Mouse (Mus musculus) megakaryocyte, embryonic 14.5 days (primary cell): ENCODE data around the gene Mast4. TPM values are rescaled to one million over a fixed set of nuclear protein-coding genes. Genes with fewer than 3 reads are reported as not detected.

ENCODE experiments used
- H3K27me3 ChIP-seq: replicated peaks from 2 replicates; pipeline ENCODE3; 2012; ENCODE audit warnings: inconsistent platforms
- H3K36me3 ChIP-seq: replicated peaks from 2 replicates; pipeline ENCODE3; 2012; ENCODE audit warnings: low read length, inconsistent platforms, mixed read lengths
- H3K4me1 ChIP-seq: 2 replicates; pipeline ENCODE4 v1.6.1; 2012; ENCODE audit warnings: inconsistent platforms
- H3K4me3 ChIP-seq: replicated peaks from 2 replicates; pipeline ENCODE3; 2012; ENCODE audit warnings: moderate library complexity, mild to moderate bottlenecking, inconsistent platforms
- H3K9me3 ChIP-seq: 2 replicates; pipeline ENCODE4 v1.6.1; 2012; ENCODE audit warnings: inconsistent platforms
- FLI1 ChIP-seq: IDR thresholded peaks from 2 replicates; pipeline ENCODE4 v1.6.1; 2012; ENCODE audit warnings: low read length, inconsistent platforms, mixed read lengths
- GATA1 ChIP-seq: IDR thresholded peaks from 3 replicates; pipeline ENCODE4 v1.6.1; 2012; ENCODE audit warnings: mixed read lengths, low read length, inconsistent platforms, borderline replicate concordance
- polyA plus RNA-seq: library from polyadenylated mRNA; stranded (reverse); fragments of >175 nt; gene quantifications from 2 replicates; pipeline ENCODE4 v1.2.3, GENCODE M21; 2012; ENCODE audit warnings: low replicate concordance; ENCODE audit not compliant: insufficient read depth

The Mast4 gene
- polyA plus RNA-seq, 1 experiment: 3.5 TPM

- Histone ChIP-seq H3K36me3 (no peaks in the 10 kb centered on the region), H3K9me3 (no peaks in the 10 kb centered on the region), H3K27me3 (peaks cover 4% of the 10 kb centered on the region), H3K4me1 (peaks cover 44% of the 10 kb centered on the region), H3K4me3 (no peak overlapping the region)
- no peak for TF ChIP-seq FLI1
- TF ChIP-seq GATA1: no peak
Observed at GRCm38 (mm10) chr13:103078815-103079214, 255.5 kb downstream of the Mast4 start.

- no peaks in the 10 kb centered on the region for H3K36me3 ChIP-seq
- H3K27me3 ChIP-seq: peaks cover 6% of the 10 kb centered on the region
- H3K4me1 ChIP-seq: peaks cover 14% of the 10 kb centered on the region; the same call in 1 of the 2 replicates
- TF ChIP-seq GATA1 (no peak), FLI1 (no peak)
- H3K4me3 ChIP-seq: peak overlapping the region; percentile 1
- no peaks in the 10 kb centered on the region for H3K9me3 ChIP-seq
Observed at GRCm38 (mm10) chr13:103073461-103073860, 260.8 kb downstream of the Mast4 start.

GRCm38 (mm10) chr13:103071783-103072182, 262.5 kb downstream of the Mast4 start:
- H3K36me3 ChIP-seq: no peaks in the 10 kb centered on the region
- peaks cover 12% of the 10 kb centered on the region; the same call in 1 of the 2 replicates for H3K4me1 ChIP-seq
- H3K27me3 ChIP-seq: peaks cover 6% of the 10 kb centered on the region
- H3K9me3 ChIP-seq: no peaks in the 10 kb centered on the region
- TF ChIP-seq GATA1: no peak
- no peak for TF ChIP-seq FLI1
- no peak overlapping the region for H3K4me3 ChIP-seq

GRCm38 (mm10) chr13:103067581-103068166, 266.6 kb downstream of the Mast4 start:
- TF ChIP-seq GATA1 (no peak), FLI1 (no peak)
- H3K4me3 ChIP-seq: no peak overlapping the region
- H3K36me3 ChIP-seq: no peaks in the 10 kb centered on the region
- H3K9me3 ChIP-seq: no peaks in the 10 kb centered on the region
- peaks cover 10% of the 10 kb centered on the region; the same call in 1 of the 2 replicates for H3K4me1 ChIP-seq
- peaks cover 7% of the 10 kb centered on the region for H3K27me3 ChIP-seq

- Histone ChIP-seq H3K4me1 (peaks cover 10% of the 10 kb centered on the region; the same call in 1 of the 2 replicates), H3K27me3 (peaks cover 5% of the 10 kb centered on the region), H3K36me3 (no peaks in the 10 kb centered on the region), H3K4me3 (no peak overlapping the region), H3K9me3 (no peaks in the 10 kb centered on the region)
- TF ChIP-seq GATA1 (no peak), FLI1 (no peak)
Observed at GRCm38 (mm10) chr13:103065437-103065836, 268.9 kb downstream of the Mast4 start.

GRCm38 (mm10) chr13:103061680-103062079, 272.6 kb downstream of the Mast4 start:
- TF ChIP-seq GATA1 (no peak), FLI1 (no peak)
- H3K4me1 ChIP-seq: peaks cover 6% of the 10 kb centered on the region; the same call in 1 of the 2 replicates
- H3K27me3 ChIP-seq: peaks cover 3% of the 10 kb centered on the region
- no peaks in the 10 kb centered on the region for H3K36me3 ChIP-seq
- no peaks in the 10 kb centered on the region for H3K9me3 ChIP-seq
- no peak overlapping the region for H3K4me3 ChIP-seq

GRCm38 (mm10) chr13:103059995-103060652, 274.2 kb downstream of the Mast4 start:
- H3K4me3 ChIP-seq: no peak overlapping the region
- H3K36me3 ChIP-seq: no peaks in the 10 kb centered on the region
- TF ChIP-seq GATA1 (no peak), FLI1 (no peak)
- H3K27me3 ChIP-seq: peaks cover 1% of the 10 kb centered on the region
- H3K4me1 ChIP-seq: peaks cover 3% of the 10 kb centered on the region; the same call in 1 of the 2 replicates
- no peaks in the 10 kb centered on the region for H3K9me3 ChIP-seq

GRCm38 (mm10) chr13:103056451-103056850, 277.8 kb downstream of the Mast4 start:
- no peak overlapping the region for H3K4me3 ChIP-seq
- H3K36me3 ChIP-seq: no peaks in the 10 kb centered on the region
- H3K27me3 ChIP-seq: no peaks in the 10 kb centered on the region
- no peaks in the 10 kb centered on the region for H3K9me3 ChIP-seq
- TF ChIP-seq FLI1 (no peak), GATA1 (no peak)
- no peaks in the 10 kb centered on the region for H3K4me1 ChIP-seq

GRCm38 (mm10) chr13:103052661-103053060, 281.6 kb downstream of the Mast4 start:
- Histone ChIP-seq H3K4me3 (no peak overlapping the region), H3K36me3 (no peaks in the 10 kb centered on the region), H3K4me1 (peaks cover 6% of the 10 kb centered on the region; the same call in 1 of the 2 replicates), H3K27me3 (no peaks in the 10 kb centered on the region), H3K9me3 (no peaks in the 10 kb centered on the region)
- TF ChIP-seq GATA1 (no peak), FLI1 (no peak)

GRCm38 (mm10) chr13:103048954-103049353, 285.3 kb downstream of the Mast4 start:
- H3K27me3 ChIP-seq: peaks cover 2% of the 10 kb centered on the region
- TF ChIP-seq GATA1 (no peak), FLI1 (no peak)
- no peaks in the 10 kb centered on the region for H3K36me3 ChIP-seq

GRCm38 (mm10) chr13:103043692-103044091, 290.6 kb downstream of the Mast4 start:
- Histone ChIP-seq H3K9me3 (no peaks in the 10 kb centered on the region), H3K36me3 (no peaks in the 10 kb centered on the region), H3K27me3 (peaks cover 4% of the 10 kb centered on the region), H3K4me3 (no peak overlapping the region), H3K4me1 (no peaks in the 10 kb centered on the region)
- TF ChIP-seq GATA1 (no peak), FLI1 (no peak)

More at GRCm38 (mm10) chr13:103048954-103049353, 285.3 kb downstream of the Mast4 start:
- no peak overlapping the region for H3K4me3 ChIP-seq
- no peaks in the 10 kb centered on the region for H3K9me3 ChIP-seq
- peaks cover 6% of the 10 kb centered on the region; the same call in 1 of the 2 replicates for H3K4me1 ChIP-seq
